Mouse (Mus musculus): ENCODE results near the gene Prl8a8. TPM values are rescaled to one million over a fixed set of nuclear protein-coding genes. Genes with fewer than 3 reads are reported as not detected.

Gene Prl8a8
- not detected for total RNA-seq (2023)

DNA sequence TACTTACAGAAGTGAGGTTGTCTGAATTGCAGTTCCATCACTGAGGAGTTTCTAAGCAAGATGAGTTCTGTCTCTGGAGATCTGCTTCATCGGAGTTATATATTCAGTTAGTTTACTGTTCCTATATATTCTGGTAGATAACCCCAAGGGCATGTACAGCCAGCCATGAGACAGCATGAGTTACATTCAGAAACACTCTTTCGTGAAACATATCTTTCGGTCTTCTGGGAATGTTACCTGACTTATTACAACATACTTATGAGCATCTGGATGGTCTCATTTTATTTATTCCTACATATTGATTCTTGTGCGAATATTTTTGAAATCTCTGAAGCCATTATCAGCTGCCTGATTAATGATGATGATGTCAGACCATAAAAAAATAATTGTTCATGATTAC lies at the start of gene Prl8a8:
TSS of gene Prl8a8 (minus strand) at position 101 of the 400 bp plus-strand sequence.

Other genes starting within 250 kb of the Prl8a8 start
- gene Prl6a1, start 200.6 kb downstream of the Prl8a8 start, total RNA-seq (2023), result not detected
- gene Prl8a2, start 167.5 kb downstream of the Prl8a8 start, total RNA-seq (2023), result not detected
- gene Prl2b1, start 122.4 kb downstream of the Prl8a8 start, total RNA-seq (2023), result not detected
- not detected for gene Prl8a6, start 74.5 kb downstream of the Prl8a8 start, total RNA-seq (2023)
- gene Prl8a9, start 51.4 kb upstream of the Prl8a8 start, total RNA-seq (2023), result not detected
- not detected for gene Prl8a1, start 69.0 kb upstream of the Prl8a8 start, total RNA-seq (2023)
- gene Prl7b1, start 97.4 kb upstream of the Prl8a8 start, total RNA-seq (2023), result not detected
- gene Prl7a1, start 129.3 kb upstream of the Prl8a8 start, total RNA-seq (2023), result not detected
- not detected for gene Prl7a2, start 154.8 kb upstream of the Prl8a8 start, total RNA-seq (2023)
- not detected for gene Prl7d1, start 203.5 kb upstream of the Prl8a8 start, total RNA-seq (2023)